Mouse (Mus musculus) embryonic facial prominence, embryonic 14.5 days (tissue): ENCODE results near the gene Cenps. TPM values are rescaled to one million over a fixed set of nuclear protein-coding genes. Genes with fewer than 3 reads are reported as not detected.

ENCODE experiments used
- ATAC-seq: fragments of 200-750 bp; cut with Nextera tagmentation; 2 replicates; pipeline ENCODE4 v1.8.0; 2017; ENCODE audit warnings: low read depth, moderate number of reproducible peaks, moderate TSS enrichment
- DNase-seq: peaks from one replicate; pipeline ENCODE4 v3.0.0-alpha.2; 2015; ENCODE audit warnings: low spot score
- H3K27ac ChIP-seq: fragments of 300-500 bp; sonication (generic); replicated peaks from 2 replicates; pipeline ENCODE4 v1.5.1; 2014; ENCODE audit warnings: low read depth, mild to moderate bottlenecking, low read length, moderate library complexity
- H3K27me3 ChIP-seq: fragments of 300-500 bp; sonication (generic); replicated peaks from 2 replicates; pipeline ENCODE4 v1.6.1; 2014; ENCODE audit warnings: low read length; ENCODE audit not compliant: control insufficient read depth, insufficient read depth
- H3K36me3 ChIP-seq: fragments of 300-500 bp; sonication (generic); 2 replicates; pipeline ENCODE4 v1.6.1; 2014; ENCODE audit warnings: low read length, mixed read lengths; ENCODE audit not compliant: control insufficient read depth, insufficient read depth
- H3K4me1 ChIP-seq: fragments of 300-500 bp; sonication (generic); 2 replicates; pipeline ENCODE4 v1.6.1; 2014; ENCODE audit warnings: antibody characterized with exemption, low read length; ENCODE audit not compliant: control insufficient read depth, insufficient read depth
- H3K4me2 ChIP-seq: fragments of 300-500 bp; sonication (generic); 2 replicates; pipeline ENCODE4 v1.6.1; 2014; ENCODE audit warnings: low read depth, mild to moderate bottlenecking, low read length, moderate library complexity, mixed read lengths
- H3K4me3 ChIP-seq: fragments of 300-500 bp; sonication (generic); 2 replicates; pipeline ENCODE4 v1.5.1; 2014; ENCODE audit warnings: low read depth, mild to moderate bottlenecking, low read length
- H3K9ac ChIP-seq: fragments of 300-500 bp; sonication (generic); 2 replicates; pipeline ENCODE4 v1.6.1; 2014; ENCODE audit warnings: low read depth, mild to moderate bottlenecking, low read length, moderate library complexity, mixed read lengths
- H3K9me3 ChIP-seq: fragments of 300-500 bp; sonication (generic); 2 replicates; pipeline ENCODE4 v1.6.1; 2016; ENCODE audit warnings: low read length; ENCODE audit not compliant: control insufficient read depth
- WGBS: fragments of 180-500 bp; shearing (Covaris S2); extraction: QIAGEN DNeasy Blood & Tissue Kit; methylation state at CpG from one replicate; pipeline ENCODE4 v1.1.7; 2014; 5-methylcytosine and 5-hydroxymethylcytosine counted together
- polyA plus RNA-seq: library from polyadenylated mRNA; unstranded; fragments of >200 nt; fragmentation: Nextera tagmentation; extraction: Ambion mirVana; gene quantifications from 2 replicates; pipeline ENCODE4 v1.2.1, GENCODE M21; 2014

Cenps gene
- polyA plus RNA-seq, 1 experiment from 2014 or later, result 25.6 TPM

DNA sequence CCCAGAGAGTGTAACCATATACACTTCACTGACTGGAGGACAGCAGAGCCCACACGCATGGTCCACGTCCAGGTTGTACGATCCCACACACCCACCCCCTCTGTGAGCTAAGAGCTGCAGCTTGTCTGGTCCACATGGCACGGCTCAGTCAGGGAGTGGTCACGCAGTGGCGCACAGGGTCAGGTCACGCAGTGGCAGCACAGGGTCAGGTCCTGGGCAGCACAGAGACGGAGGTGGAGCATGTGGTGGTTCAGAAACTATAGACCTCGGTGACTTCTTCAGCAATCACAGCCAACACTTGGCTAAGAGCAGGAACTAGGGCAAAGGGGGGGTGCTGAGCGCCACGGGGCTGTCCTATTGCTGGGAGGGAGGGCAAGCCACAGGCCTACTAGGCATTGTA lies 12.8 kb upstream of the Cenps start:
- H3K4me3 ChIP-seq, result no peak overlapping the region
- peaks cover 60% of the 10 kb centered on the region for H3K36me3 ChIP-seq
- H3K4me2 ChIP-seq, result no peak overlapping the region
- H3K27ac ChIP-seq, result no peak overlapping the region
- no peaks in the 10 kb centered on the region for H3K27me3 ChIP-seq
- no peak for ATAC-seq
- WGBS, result 76% methylated on average over 11 of the region's 11 CpGs
- H3K4me1 ChIP-seq, result peaks cover 7% of the 10 kb centered on the region; the same call in 1 of the 2 replicates
- no peak overlapping the region for H3K9ac ChIP-seq
- DNase-seq, result no peak
- no peaks in the 10 kb centered on the region for H3K9me3 ChIP-seq

DNA sequence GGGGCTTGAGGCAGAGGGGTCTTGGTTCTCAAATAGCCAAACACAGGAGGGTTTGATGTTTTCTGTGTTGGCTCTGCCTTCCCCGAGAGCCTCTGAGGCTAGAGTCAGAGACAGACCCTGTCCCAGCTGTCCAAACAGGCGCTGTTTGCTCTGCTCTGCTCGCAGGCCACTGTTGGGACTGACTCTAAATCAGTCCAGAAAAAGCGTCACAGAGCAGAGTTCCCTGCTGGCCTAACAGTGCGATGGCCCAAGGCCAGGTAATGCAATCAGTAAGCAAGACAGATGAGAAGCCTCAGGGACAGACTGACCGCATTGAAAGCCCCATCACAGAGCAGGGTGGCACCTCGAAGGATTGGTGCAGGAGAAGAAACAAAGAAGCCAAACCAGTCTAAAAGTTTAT lies 12.2 kb upstream of the Cenps start:
- H3K4me3 ChIP-seq, result no peak overlapping the region
- no peak overlapping the region for H3K27ac ChIP-seq
- no peak overlapping the region for H3K9ac ChIP-seq
- H3K4me1 ChIP-seq, result peaks cover 7% of the 10 kb centered on the region; the same call in 1 of the 2 replicates
- H3K27me3 ChIP-seq, result no peaks in the 10 kb centered on the region
- peaks cover 53% of the 10 kb centered on the region for H3K36me3 ChIP-seq
- ATAC-seq, result no peak
- no peak overlapping the region for H3K4me2 ChIP-seq
- no peak for DNase-seq
- 56% methylated on average over 7 of the region's 7 CpGs for WGBS
- no peaks in the 10 kb centered on the region for H3K9me3 ChIP-seq

DNA sequence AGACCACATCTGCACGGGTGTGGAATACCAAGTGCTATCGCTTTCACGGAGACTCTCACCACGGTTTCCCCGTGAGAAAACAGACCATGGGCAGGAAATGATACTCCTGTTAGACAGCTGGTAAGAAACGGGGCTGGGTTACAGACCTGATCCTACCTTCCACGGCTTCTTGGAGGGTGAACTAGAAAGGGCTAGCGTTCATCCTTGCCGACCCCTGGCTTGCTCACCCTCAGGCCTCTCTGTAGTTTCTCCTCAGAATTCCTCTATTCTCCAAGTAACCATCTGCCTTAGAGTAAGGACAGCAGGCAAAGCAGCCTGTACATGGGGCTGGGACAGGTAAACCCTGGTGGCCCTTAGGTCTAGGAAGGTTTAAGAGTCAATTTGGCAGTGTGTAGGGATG lies 11.8 kb upstream of the Cenps start:
- ATAC-seq, result no peak
- H3K27me3 ChIP-seq, result no peaks in the 10 kb centered on the region
- no peak for DNase-seq
- H3K9me3 ChIP-seq, result no peaks in the 10 kb centered on the region
- no peak overlapping the region for H3K9ac ChIP-seq
- 71% methylated on average over 9 of the region's 9 CpGs for WGBS
- no peak overlapping the region for H3K4me2 ChIP-seq
- no peak overlapping the region for H3K4me3 ChIP-seq
- peaks cover 49% of the 10 kb centered on the region for H3K36me3 ChIP-seq
- H3K27ac ChIP-seq, result no peak overlapping the region
- H3K4me1 ChIP-seq, result peaks cover 7% of the 10 kb centered on the region; the same call in 1 of the 2 replicates

DNA sequence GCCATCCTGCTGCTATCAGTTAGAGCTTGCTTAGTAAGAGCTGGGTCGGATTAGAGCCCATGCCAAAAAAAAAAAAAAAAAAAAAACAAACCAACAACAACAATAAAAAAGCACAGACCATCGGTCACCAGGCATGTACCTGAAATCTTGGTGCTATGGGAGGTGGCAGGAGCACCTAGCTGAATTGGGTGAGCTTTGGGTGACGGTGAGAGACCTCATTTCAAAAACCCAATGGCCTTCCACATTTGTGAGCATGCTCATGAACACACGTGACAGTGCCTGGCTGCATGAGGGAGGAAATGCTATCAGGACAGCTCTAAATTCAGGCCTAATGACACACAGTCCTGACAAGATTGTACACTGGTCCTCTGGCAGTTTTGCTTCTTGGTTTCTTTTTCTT lies 10.7 kb upstream of the Cenps start:
- Histone ChIP-seq H3K9ac (no peak overlapping the region), H3K4me3 (no peak overlapping the region), H3K27ac (no peak overlapping the region), H3K27me3 (no peaks in the 10 kb centered on the region), H3K4me1 (peaks cover 7% of the 10 kb centered on the region; the same call in 1 of the 2 replicates), H3K4me2 (no peak overlapping the region), H3K9me3 (no peaks in the 10 kb centered on the region), H3K36me3 (peaks cover 38% of the 10 kb centered on the region)
- WGBS, result 66% methylated on average over 4 of the region's 4 CpGs
- DNase-seq, result no peak
- no peak for ATAC-seq

DNA sequence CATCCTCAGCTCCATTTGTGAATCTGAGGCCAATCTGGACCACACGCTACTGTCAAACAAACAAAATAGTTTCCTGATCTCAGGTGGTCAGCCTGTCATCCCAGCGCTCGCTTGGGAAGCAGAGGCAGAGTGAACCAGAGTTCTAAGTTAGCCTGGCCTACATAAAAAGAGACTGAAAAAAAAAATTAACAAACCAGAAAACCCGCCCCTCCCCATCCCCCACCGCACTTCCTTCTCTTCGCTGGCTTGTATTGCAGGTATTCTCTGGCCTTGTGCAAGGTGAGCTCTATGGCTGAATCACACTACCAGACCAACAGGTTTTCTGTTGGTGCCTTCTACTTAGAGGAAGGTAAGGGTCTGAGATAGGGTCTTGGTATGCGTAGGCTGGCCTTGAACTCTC lies 10.1 kb upstream of the Cenps start:
- H3K27ac ChIP-seq, result no peak overlapping the region

DNA sequence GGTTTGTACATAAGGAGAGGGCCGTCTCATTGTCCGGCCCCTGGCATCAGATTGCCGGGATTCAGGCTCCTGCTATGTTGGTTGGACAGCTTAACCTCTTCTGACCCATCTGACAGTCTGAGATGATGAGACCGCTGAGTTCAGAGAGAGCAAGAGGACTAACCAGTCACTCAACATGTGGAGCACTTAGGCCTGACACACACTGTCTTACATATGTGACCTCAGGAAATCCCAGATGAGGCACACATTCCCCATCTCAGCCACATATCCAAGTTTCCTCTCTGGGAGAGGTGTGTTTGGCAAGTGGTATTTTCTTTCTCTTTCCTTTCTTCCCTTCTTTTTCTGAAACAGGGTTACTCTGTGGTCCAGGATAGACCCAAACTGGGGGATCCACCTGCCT lies 7.7 kb upstream of the Cenps start:
- Histone ChIP-seq H3K4me1 (peaks cover 7% of the 10 kb centered on the region; the same call in 1 of the 2 replicates), H3K27ac (no peak overlapping the region), H3K9me3 (no peaks in the 10 kb centered on the region), H3K4me3 (no peak overlapping the region), H3K36me3 (peaks cover 9% of the 10 kb centered on the region; the same call in 1 of the 2 replicates), H3K4me2 (no peak overlapping the region), H3K27me3 (no peaks in the 10 kb centered on the region), H3K9ac (no peak overlapping the region)
- WGBS, result 55% methylated on average over 4 of the region's 4 CpGs
- no peak for DNase-seq
- no peak for ATAC-seq

More for the DNA sequence above, 10.1 kb upstream of the Cenps start:
- WGBS, result 85% methylated on average over 7 of the region's 7 CpGs
- Histone ChIP-seq H3K9me3 (no peaks in the 10 kb centered on the region), H3K4me1 (peaks cover 7% of the 10 kb centered on the region; the same call in 1 of the 2 replicates), H3K4me3 (no peak overlapping the region), H3K9ac (no peak overlapping the region), H3K36me3 (peaks cover 33% of the 10 kb centered on the region), H3K4me2 (no peak overlapping the region), H3K27me3 (no peaks in the 10 kb centered on the region)
- ATAC-seq (no peak), DNase-seq (peak; percentile 33)

DNA sequence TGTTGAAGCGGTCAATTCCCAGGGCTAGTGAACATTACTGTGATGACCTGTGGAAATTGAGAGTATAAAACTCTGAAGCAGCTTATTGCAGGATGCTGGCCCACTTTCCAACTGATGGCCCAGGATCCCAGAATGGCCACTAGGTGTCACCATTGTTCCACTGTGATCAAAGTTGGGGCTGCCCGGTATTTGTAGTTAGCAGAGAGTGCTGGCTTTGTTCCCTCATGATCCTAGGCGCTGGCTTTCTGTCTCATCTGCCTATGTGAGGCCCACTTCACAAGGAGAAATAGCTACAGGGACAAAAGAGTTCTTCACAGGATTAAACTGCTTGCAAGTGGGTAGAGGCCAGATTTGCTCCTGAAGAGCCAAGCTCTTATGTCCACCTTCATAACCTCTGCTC lies 7.0 kb upstream of the Cenps start:
- H3K9ac ChIP-seq, result no peak overlapping the region

DNA sequence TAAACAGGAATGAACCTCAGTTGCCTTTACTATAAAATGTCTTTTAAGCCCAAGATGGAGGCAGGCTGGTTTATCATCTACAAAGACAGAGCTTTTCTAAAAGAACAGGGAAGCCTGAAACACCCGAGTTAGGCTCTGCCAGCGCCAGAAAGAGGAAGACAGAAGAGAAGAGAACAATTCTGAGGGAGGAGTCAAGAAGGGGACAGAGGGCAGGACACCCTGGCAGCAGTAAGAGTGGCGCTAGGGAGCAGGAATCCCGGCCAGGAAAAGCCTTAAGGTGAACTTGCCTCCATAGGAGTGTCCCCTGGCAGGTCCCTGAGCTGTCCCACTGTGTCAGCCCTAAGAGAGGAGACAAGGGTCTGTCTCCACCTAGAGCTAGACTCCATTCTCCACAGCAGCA lies 6.2 kb upstream of the Cenps start:
- no peak for ATAC-seq
- Histone ChIP-seq H3K4me3 (no peak overlapping the region), H3K9me3 (no peaks in the 10 kb centered on the region), H3K4me1 (peaks cover 7% of the 10 kb centered on the region; the same call in 1 of the 2 replicates), H3K27me3 (no peaks in the 10 kb centered on the region), H3K4me2 (no peak overlapping the region), H3K27ac (no peak overlapping the region), H3K36me3 (no peaks in the 10 kb centered on the region), H3K9ac (no peak overlapping the region)
- 32% methylated on average over 4 of the region's 4 CpGs for WGBS
- DNase-seq, result no peak

More for the DNA sequence above, 7.0 kb upstream of the Cenps start:
- 2% methylated on average over 3 of the region's 3 CpGs for WGBS
- ATAC-seq, result peak; percentile 86
- Histone ChIP-seq H3K27me3 (no peaks in the 10 kb centered on the region), H3K36me3 (peaks cover 2% of the 10 kb centered on the region; the same call in 1 of the 2 replicates), H3K27ac (no peak overlapping the region), H3K4me1 (peaks cover 7% of the 10 kb centered on the region; the same call in 1 of the 2 replicates), H3K9me3 (no peaks in the 10 kb centered on the region), H3K4me2 (no peak overlapping the region), H3K4me3 (no peak overlapping the region)
- DNase-seq, result peak; percentile 93

DNA sequence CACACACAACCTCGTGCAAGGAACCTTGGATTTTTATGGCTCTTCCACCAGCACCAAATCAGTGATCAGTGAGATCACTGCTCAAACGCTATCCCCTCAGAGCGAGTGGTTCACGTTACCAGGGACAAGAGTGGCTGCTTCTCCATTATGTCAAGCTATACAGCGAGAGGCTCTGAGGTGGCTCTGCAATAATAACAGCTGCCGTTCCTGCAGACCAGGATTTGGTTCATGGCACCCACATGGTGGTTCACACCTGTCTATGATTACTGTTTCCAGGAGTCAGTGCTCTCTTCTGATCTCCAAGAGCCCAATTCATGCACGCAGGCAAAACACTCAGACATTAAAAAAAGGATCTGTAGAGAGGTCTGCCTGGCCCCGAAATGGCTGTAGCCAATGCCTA lies 1.1 kb upstream of the Cenps start:
- no peaks in the 10 kb centered on the region for H3K36me3 ChIP-seq
- H3K4me1 ChIP-seq, result no peaks in the 10 kb centered on the region
- ATAC-seq (no peak), DNase-seq (no peak)
- no peaks in the 10 kb centered on the region for H3K27me3 ChIP-seq
- no peak overlapping the region for H3K27ac ChIP-seq
- H3K9ac ChIP-seq, result no peak overlapping the region
- H3K4me3 ChIP-seq, result no peak overlapping the region
- H3K9me3 ChIP-seq, result no peaks in the 10 kb centered on the region
- 53% methylated on average over 8 of the region's 8 CpGs for WGBS
- no peak overlapping the region for H3K4me2 ChIP-seq
